Mouse (Mus musculus): ENCODE measurements around the gene Arap2. TPM values are rescaled to one million over a fixed set of nuclear protein-coding genes. Genes with fewer than 3 reads are reported as not detected.

Arap2 gene
- polyA plus RNA-seq, 1 experiment from 2014 or later: 2.0 TPM

GRCm38 (mm10) chr5:62777804-62778203, 11.8 kb upstream of the Arap2 start:
- Histone ChIP-seq H3K4me3 (ENCODE audit: low read depth, low read length) (no peak overlapping the region), H3K4me1 (ENCODE audit: control insufficient read depth, insufficient read depth, low read length) (no peaks in the 10 kb centered on the region), H3K9me3 (replicated peaks; ENCODE audit: control insufficient read depth, low read length) (no peaks in the 10 kb centered on the region), H3K27me3 (replicated peaks; ENCODE audit: control insufficient read depth, insufficient read depth, low read length) (no peaks in the 10 kb centered on the region), H3K4me2 (ENCODE audit: low read length) (no peak overlapping the region), H3K9ac (ENCODE audit: low read length) (no peak overlapping the region), H3K36me3 (ENCODE audit: control insufficient read depth, insufficient read depth, low read length) (no peaks in the 10 kb centered on the region), H3K27ac (ENCODE audit: low read depth, low read length) (no peak overlapping the region)
- no peak for DNase-seq (ENCODE audit: low spot score)
- ATAC-seq: no peak
- 82% methylated on average over 8 of the region's 8 CpGs for WGBS

- DNase-seq (ENCODE audit: low spot score) (no peak), ATAC-seq (no peak)
- no peaks in the 10 kb centered on the region for H3K9me3 ChIP-seq (replicated peaks; ENCODE audit: control insufficient read depth, low read length)
- WGBS: 87% methylated on average over 11 of the region's 11 CpGs
- no peaks in the 10 kb centered on the region for H3K36me3 ChIP-seq (ENCODE audit: control insufficient read depth, insufficient read depth, low read length)
- H3K27me3 ChIP-seq (replicated peaks; ENCODE audit: control insufficient read depth, insufficient read depth, low read length): no peaks in the 10 kb centered on the region
- no peak overlapping the region for H3K4me3 ChIP-seq (ENCODE audit: low read depth, low read length)
- no peak overlapping the region for H3K9ac ChIP-seq (ENCODE audit: low read length)
- no peaks in the 10 kb centered on the region for H3K4me1 ChIP-seq (ENCODE audit: control insufficient read depth, insufficient read depth, low read length)
- no peak overlapping the region for H3K4me2 ChIP-seq (ENCODE audit: low read length)
- no peak overlapping the region for H3K27ac ChIP-seq (ENCODE audit: low read depth, low read length)
Observed at GRCm38 (mm10) chr5:62771775-62772599, 6.0 kb upstream of the Arap2 start.

- Histone ChIP-seq H3K9ac (ENCODE audit: low read length) (peak overlapping the region; percentile 71), H3K36me3 (ENCODE audit: control insufficient read depth, insufficient read depth, low read length) (no peaks in the 10 kb centered on the region), H3K27me3 (replicated peaks; ENCODE audit: control insufficient read depth, insufficient read depth, low read length) (no peaks in the 10 kb centered on the region), H3K4me2 (ENCODE audit: low read length) (peak overlapping the region; percentile 80), H3K27ac (ENCODE audit: low read depth, low read length) (no peak overlapping the region), H3K4me3 (ENCODE audit: low read depth, low read length) (peak overlapping the region; percentile 69), H3K9me3 (replicated peaks; ENCODE audit: control insufficient read depth, low read length) (no peaks in the 10 kb centered on the region), H3K4me1 (ENCODE audit: control insufficient read depth, insufficient read depth, low read length) (no peaks in the 10 kb centered on the region)
- DNase-seq (ENCODE audit: low spot score) (no peak), ATAC-seq (peak; percentile 27; the same call in 1 of the 2 replicates)
- WGBS: 15% methylated on average over 5 of the region's 5 CpGs
Observed at GRCm38 (mm10) chr5:62765459-62765783, 538 bp downstream of the Arap2 start.

- no peaks in the 10 kb centered on the region for H3K36me3 ChIP-seq (ENCODE audit: control insufficient read depth, insufficient read depth, low read length)
- H3K9me3 ChIP-seq (replicated peaks; ENCODE audit: control insufficient read depth, low read length): no peaks in the 10 kb centered on the region
- H3K4me2 ChIP-seq (ENCODE audit: low read length): no peak overlapping the region
- no peaks in the 10 kb centered on the region for H3K27me3 ChIP-seq (replicated peaks; ENCODE audit: control insufficient read depth, insufficient read depth, low read length)
- DNase-seq (ENCODE audit: low spot score): no peak
- H3K4me1 ChIP-seq (ENCODE audit: control insufficient read depth, insufficient read depth, low read length): no peaks in the 10 kb centered on the region
- H3K27ac ChIP-seq (ENCODE audit: low read depth, low read length): no peak overlapping the region
- H3K9ac ChIP-seq (ENCODE audit: low read length): no peak overlapping the region
- H3K4me3 ChIP-seq (ENCODE audit: low read depth, low read length): no peak overlapping the region
- no peak for ATAC-seq
- 75% methylated on average over 5 of the region's 5 CpGs for WGBS
Observed at GRCm38 (mm10) chr5:62764161-62764560, 1.8 kb downstream of the Arap2 start.

- Histone ChIP-seq H3K27ac (ENCODE audit: low read depth, low read length) (no peak overlapping the region), H3K27me3 (replicated peaks; ENCODE audit: control insufficient read depth, insufficient read depth, low read length) (no peaks in the 10 kb centered on the region), H3K9me3 (replicated peaks; ENCODE audit: control insufficient read depth, low read length) (no peaks in the 10 kb centered on the region), H3K9ac (ENCODE audit: low read length) (no peak overlapping the region), H3K4me2 (ENCODE audit: low read length) (no peak overlapping the region), H3K4me1 (ENCODE audit: control insufficient read depth, insufficient read depth, low read length) (no peaks in the 10 kb centered on the region), H3K4me3 (ENCODE audit: low read depth, low read length) (no peak overlapping the region), H3K36me3 (ENCODE audit: control insufficient read depth, insufficient read depth, low read length) (no peaks in the 10 kb centered on the region)
- no peak for DNase-seq (ENCODE audit: low spot score)
- WGBS: 100% methylated on average over 1 of the region's 1 CpGs
- ATAC-seq: no peak
Observed at GRCm38 (mm10) chr5:62763046-62763445, 2.9 kb downstream of the Arap2 start.

- 75% methylated on average over 4 of the region's 4 CpGs for WGBS
- ATAC-seq: no peak
- H3K4me2 ChIP-seq (ENCODE audit: low read length): no peak overlapping the region
Observed at GRCm38 (mm10) chr5:62762298-62762960, 3.5 kb downstream of the Arap2 start.

GRCm38 (mm10) chr5:62760791-62761504, 5.0 kb downstream of the Arap2 start:
- no peak overlapping the region for H3K9ac ChIP-seq (ENCODE audit: low read length)
- 39% methylated on average over 5 of the region's 5 CpGs for WGBS
- ATAC-seq (no peak), DNase-seq (ENCODE audit: low spot score) (no peak)
- H3K27me3 ChIP-seq (replicated peaks; ENCODE audit: control insufficient read depth, insufficient read depth, low read length): no peaks in the 10 kb centered on the region
- H3K4me1 ChIP-seq (ENCODE audit: control insufficient read depth, insufficient read depth, low read length): no peaks in the 10 kb centered on the region
- H3K27ac ChIP-seq (ENCODE audit: low read depth, low read length): no peak overlapping the region
- no peaks in the 10 kb centered on the region for H3K9me3 ChIP-seq (replicated peaks; ENCODE audit: control insufficient read depth, low read length)
- no peaks in the 10 kb centered on the region for H3K36me3 ChIP-seq (ENCODE audit: control insufficient read depth, insufficient read depth, low read length)
- H3K4me2 ChIP-seq (ENCODE audit: low read length): no peak overlapping the region
- H3K4me3 ChIP-seq (ENCODE audit: low read depth, low read length): no peak overlapping the region

More at GRCm38 (mm10) chr5:62762298-62762960, 3.5 kb downstream of the Arap2 start:
- Histone ChIP-seq H3K27me3 (replicated peaks; ENCODE audit: control insufficient read depth, insufficient read depth, low read length) (no peaks in the 10 kb centered on the region), H3K4me1 (ENCODE audit: control insufficient read depth, insufficient read depth, low read length) (no peaks in the 10 kb centered on the region), H3K9ac (ENCODE audit: low read length) (no peak overlapping the region), H3K36me3 (ENCODE audit: control insufficient read depth, insufficient read depth, low read length) (no peaks in the 10 kb centered on the region), H3K27ac (ENCODE audit: low read depth, low read length) (no peak overlapping the region), H3K4me3 (ENCODE audit: low read depth, low read length) (no peak overlapping the region), H3K9me3 (replicated peaks; ENCODE audit: control insufficient read depth, low read length) (no peaks in the 10 kb centered on the region)
- DNase-seq (ENCODE audit: low spot score): no peak

GRCm38 (mm10) chr5:62755808-62756527, 10.0 kb downstream of the Arap2 start:
- 86% methylated on average over 3 of the region's 3 CpGs for whole genome bisulfite sequencing
- H3K4me1 ChIP-seq (ENCODE audit: control insufficient read depth, insufficient read depth, low read length): no peaks in the 10 kb centered on the region
- H3K4me2 ChIP-seq (ENCODE audit: low read length): no peak overlapping the region
- no peak overlapping the region for H3K9ac ChIP-seq (ENCODE audit: low read length)
- H3K4me3 ChIP-seq (ENCODE audit: low read depth, low read length): no peak overlapping the region
- H3K9me3 ChIP-seq (replicated peaks; ENCODE audit: control insufficient read depth, low read length): no peaks in the 10 kb centered on the region
- H3K27ac ChIP-seq (ENCODE audit: low read depth, low read length): no peak overlapping the region
- ATAC-seq: no peak
- no peaks in the 10 kb centered on the region for H3K36me3 ChIP-seq (ENCODE audit: control insufficient read depth, insufficient read depth, low read length)
- no peaks in the 10 kb centered on the region for H3K27me3 ChIP-seq (replicated peaks; ENCODE audit: control insufficient read depth, insufficient read depth, low read length)
- DNase-seq (ENCODE audit: low spot score): no peak

All from forebrain, embryonic 14.5 days (tissue).